Mouse (Mus musculus): ENCODE results near the gene Elmod2.

DNA sequence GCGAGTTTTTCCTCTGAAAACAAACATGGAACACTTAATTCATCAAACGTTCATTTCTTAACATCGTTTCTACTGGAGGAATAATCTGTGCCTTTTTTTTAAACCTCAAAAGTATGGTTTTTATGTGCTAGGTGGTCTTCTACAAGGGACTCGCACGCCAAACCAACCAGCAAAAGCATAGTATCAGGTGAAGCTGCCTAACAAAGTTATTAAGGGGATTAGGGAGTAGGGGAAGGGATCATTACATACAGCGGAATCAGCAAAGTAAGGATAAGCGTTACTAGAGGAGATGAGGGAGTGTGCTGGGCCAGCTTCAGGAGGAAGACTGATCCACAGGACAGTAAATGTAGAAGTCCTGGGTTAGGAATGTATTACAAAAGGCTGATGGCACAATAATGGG, 578 bp upstream of the Elmod2 start:
- TF ChIP-seq TCF12 (IDR thresholded peaks at IDR 0.05; ENCODE audit: low read depth, low read length) (no peak), ZNF384 (IDR thresholded peaks at IDR 0.05; ENCODE audit: low read depth, low read length) (no peak), ZC3H11A (IDR thresholded peaks at IDR 0.05; ENCODE audit: low read depth, low read length) (no peak), POLR2A (IDR thresholded peaks at IDR 0.05; ENCODE audit: control insufficient read depth in 1 of 2, insufficient read depth in 1 of 2, low read depth in 1 of 2, low read length in 2 of 2, poor library complexity in 1 of 2) (no peak)

All from MEL (cell line).